Mouse (Mus musculus): ENCODE measurements at regions not wholly inside any gene's neighbourhood (a gene's known extent, or its start where the extent isn't known, plus 50 kb on each side); places are given as distances from the start of the nearest gene placed in this dataset.
A peak's percentile ranks its signal among the peaks of the same experiment; 100 is the strongest.

GRCm38 (mm10) chr2:172773176-172773575 is 166.9 kb downstream of the Bmp7 start:
- no peak overlapping the region for H3K9ac ChIP-seq (ENCODE audit: low read depth, low read length)
- WGBS (ENCODE audit: insufficient replicate concordance) = 2% methylated on average over 2 of the region's 2 CpGs
- H3K4me3 ChIP-seq (ENCODE audit: low read depth, low read length) = no peak overlapping the region
- H3K4me1 ChIP-seq (ENCODE audit: control insufficient read depth, low read depth, low read length) = no peaks in the 10 kb centered on the region
- no peak for ATAC-seq (ENCODE audit: low read depth)
- H3K27ac ChIP-seq (ENCODE audit: low read length) = no peak overlapping the region
- no peak overlapping the region for H3K4me2 ChIP-seq (ENCODE audit: low read depth, low read length)
- H3K27me3 ChIP-seq (ENCODE audit: control insufficient read depth, insufficient read depth, low read depth, low read length) = no peaks in the 10 kb centered on the region
- no peaks in the 10 kb centered on the region for H3K9me3 ChIP-seq (replicated peaks; ENCODE audit: control insufficient read depth, low read length)
- no peaks in the 10 kb centered on the region for H3K36me3 ChIP-seq (ENCODE audit: control insufficient read depth, insufficient read depth)

GRCm38 (mm10) chr2:172776485-172776884 is 163.6 kb downstream of the Bmp7 start:
- no peak overlapping the region for H3K4me3 ChIP-seq (ENCODE audit: low read depth, low read length)
- WGBS (ENCODE audit: insufficient replicate concordance) = 51% methylated on average over 12 of the region's 12 CpGs
- no peak for ATAC-seq (ENCODE audit: low read depth)
- no peaks in the 10 kb centered on the region for H3K36me3 ChIP-seq (ENCODE audit: control insufficient read depth, insufficient read depth)
- no peak overlapping the region for H3K4me2 ChIP-seq (ENCODE audit: low read depth, low read length)
- H3K9ac ChIP-seq (ENCODE audit: low read depth, low read length) = no peak overlapping the region
- H3K27me3 ChIP-seq (ENCODE audit: control insufficient read depth, insufficient read depth, low read depth, low read length) = no peaks in the 10 kb centered on the region
- H3K9me3 ChIP-seq (replicated peaks; ENCODE audit: control insufficient read depth, low read length) = no peaks in the 10 kb centered on the region
- no peak overlapping the region for H3K27ac ChIP-seq (ENCODE audit: low read length)
- no peaks in the 10 kb centered on the region for H3K4me1 ChIP-seq (ENCODE audit: control insufficient read depth, low read depth, low read length)

GRCm38 (mm10) chr2:172777774-172778173 is 162.3 kb downstream of the Bmp7 start:
- Histone ChIP-seq H3K36me3 (ENCODE audit: control insufficient read depth, insufficient read depth) (no peaks in the 10 kb centered on the region), H3K4me1 (ENCODE audit: control insufficient read depth, low read depth, low read length) (no peaks in the 10 kb centered on the region), H3K27me3 (ENCODE audit: control insufficient read depth, insufficient read depth, low read depth, low read length) (no peaks in the 10 kb centered on the region), H3K9ac (ENCODE audit: low read depth, low read length) (no peak overlapping the region), H3K4me3 (ENCODE audit: low read depth, low read length) (no peak overlapping the region), H3K4me2 (ENCODE audit: low read depth, low read length) (no peak overlapping the region), H3K27ac (ENCODE audit: low read length) (no peak overlapping the region), H3K9me3 (replicated peaks; ENCODE audit: control insufficient read depth, low read length) (no peaks in the 10 kb centered on the region)
- ATAC-seq (ENCODE audit: low read depth) = no peak
- 54% methylated on average over 2 of the region's 2 CpGs for WGBS (ENCODE audit: insufficient replicate concordance)

GRCm38 (mm10) chr2:172779096-172779495 is 161.0 kb downstream of the Bmp7 start:
- Histone ChIP-seq H3K4me3 (ENCODE audit: low read depth, low read length) (no peak overlapping the region), H3K27ac (ENCODE audit: low read length) (no peak overlapping the region), H3K4me1 (ENCODE audit: control insufficient read depth, low read depth, low read length) (no peaks in the 10 kb centered on the region), H3K4me2 (ENCODE audit: low read depth, low read length) (no peak overlapping the region), H3K9me3 (replicated peaks; ENCODE audit: control insufficient read depth, low read length) (peaks cover 6% of the 10 kb centered on the region), H3K36me3 (ENCODE audit: control insufficient read depth, insufficient read depth) (no peaks in the 10 kb centered on the region), H3K27me3 (ENCODE audit: control insufficient read depth, insufficient read depth, low read depth, low read length) (no peaks in the 10 kb centered on the region), H3K9ac (ENCODE audit: low read depth, low read length) (no peak overlapping the region)
- 28% methylated on average over 5 of the region's 5 CpGs for WGBS (ENCODE audit: insufficient replicate concordance)
- ATAC-seq (ENCODE audit: low read depth) = no peak

GRCm38 (mm10) chr2:172782686-172783085 is 157.4 kb downstream of the Bmp7 start:
- Histone ChIP-seq H3K4me3 (ENCODE audit: low read depth, low read length) (no peak overlapping the region), H3K27ac (ENCODE audit: low read length) (no peak overlapping the region), H3K36me3 (ENCODE audit: control insufficient read depth, insufficient read depth) (no peaks in the 10 kb centered on the region), H3K4me1 (ENCODE audit: control insufficient read depth, low read depth, low read length) (no peaks in the 10 kb centered on the region), H3K9ac (ENCODE audit: low read depth, low read length) (no peak overlapping the region), H3K9me3 (replicated peaks; ENCODE audit: control insufficient read depth, low read length) (peaks cover 6% of the 10 kb centered on the region), H3K27me3 (ENCODE audit: control insufficient read depth, insufficient read depth, low read depth, low read length) (peaks cover 8% of the 10 kb centered on the region; the same call in 1 of the 2 replicates), H3K4me2 (ENCODE audit: low read depth, low read length) (no peak overlapping the region)
- no peak for ATAC-seq (ENCODE audit: low read depth)
- WGBS (ENCODE audit: insufficient replicate concordance) = 61% methylated on average over 10 of the region's 10 CpGs

- no peak overlapping the region for H3K4me3 ChIP-seq (ENCODE audit: low read depth, low read length)
- H3K27me3 ChIP-seq (ENCODE audit: control insufficient read depth, insufficient read depth, low read depth, low read length) = peaks cover 20% of the 10 kb centered on the region
- H3K4me2 ChIP-seq (ENCODE audit: low read depth, low read length) = no peak overlapping the region
- H3K9ac ChIP-seq (ENCODE audit: low read depth, low read length) = no peak overlapping the region
- no peaks in the 10 kb centered on the region for H3K36me3 ChIP-seq (ENCODE audit: control insufficient read depth, insufficient read depth)
- H3K4me1 ChIP-seq (ENCODE audit: control insufficient read depth, low read depth, low read length) = no peaks in the 10 kb centered on the region
- H3K9me3 ChIP-seq (replicated peaks; ENCODE audit: control insufficient read depth, low read length) = peaks cover 6% of the 10 kb centered on the region
- no peak for ATAC-seq (ENCODE audit: low read depth)
- no peak overlapping the region for H3K27ac ChIP-seq (ENCODE audit: low read length)
- 0% methylated on average over 2 of the region's 2 CpGs for WGBS (ENCODE audit: insufficient replicate concordance)
Observed at GRCm38 (mm10) chr2:172786297-172786696, 153.8 kb downstream of the Bmp7 start.

- Histone ChIP-seq H3K36me3 (ENCODE audit: control insufficient read depth, insufficient read depth) (no peaks in the 10 kb centered on the region), H3K4me2 (ENCODE audit: low read depth, low read length) (peak overlapping the region; percentile 34), H3K27me3 (ENCODE audit: control insufficient read depth, insufficient read depth, low read depth, low read length) (peaks cover 20% of the 10 kb centered on the region), H3K4me1 (ENCODE audit: control insufficient read depth, low read depth, low read length) (no peaks in the 10 kb centered on the region), H3K9ac (ENCODE audit: low read depth, low read length) (no peak overlapping the region), H3K4me3 (ENCODE audit: low read depth, low read length) (peak overlapping the region; percentile 26), H3K27ac (ENCODE audit: low read length) (no peak overlapping the region), H3K9me3 (replicated peaks; ENCODE audit: control insufficient read depth, low read length) (peaks cover 6% of the 10 kb centered on the region)
- no peak for ATAC-seq (ENCODE audit: low read depth)
- WGBS (ENCODE audit: insufficient replicate concordance) = 19% methylated on average over 30 of the region's 30 CpGs
Observed at GRCm38 (mm10) chr2:172787203-172787944, 152.7 kb downstream of the Bmp7 start.

GRCm38 (mm10) chr2:172789260-172789659 is 150.9 kb downstream of the Bmp7 start:
- WGBS (ENCODE audit: insufficient replicate concordance) = 19% methylated on average over 10 of the region's 10 CpGs
- Histone ChIP-seq H3K9me3 (replicated peaks; ENCODE audit: control insufficient read depth, low read length) (no peaks in the 10 kb centered on the region), H3K27me3 (ENCODE audit: control insufficient read depth, insufficient read depth, low read depth, low read length) (peaks cover 20% of the 10 kb centered on the region), H3K9ac (ENCODE audit: low read depth, low read length) (no peak overlapping the region), H3K27ac (ENCODE audit: low read length) (no peak overlapping the region), H3K36me3 (ENCODE audit: control insufficient read depth, insufficient read depth) (no peaks in the 10 kb centered on the region), H3K4me1 (ENCODE audit: control insufficient read depth, low read depth, low read length) (no peaks in the 10 kb centered on the region), H3K4me3 (ENCODE audit: low read depth, low read length) (no peak overlapping the region), H3K4me2 (ENCODE audit: low read depth, low read length) (no peak overlapping the region)
- no peak for ATAC-seq (ENCODE audit: low read depth)

GRCm38 (mm10) chr2:172792555-172792954 is 147.6 kb downstream of the Bmp7 start:
- Histone ChIP-seq H3K27ac (ENCODE audit: low read length) (no peak overlapping the region), H3K27me3 (ENCODE audit: control insufficient read depth, insufficient read depth, low read depth, low read length) (peaks cover 13% of the 10 kb centered on the region)

More at GRCm38 (mm10) chr2:172792555-172792954, 147.6 kb downstream of the Bmp7 start:
- 60% methylated on average over 10 of the region's 10 CpGs for WGBS (ENCODE audit: insufficient replicate concordance)
- no peaks in the 10 kb centered on the region for H3K36me3 ChIP-seq (ENCODE audit: control insufficient read depth, insufficient read depth)
- H3K9ac ChIP-seq (ENCODE audit: low read depth, low read length) = no peak overlapping the region
- H3K4me1 ChIP-seq (ENCODE audit: control insufficient read depth, low read depth, low read length) = no peaks in the 10 kb centered on the region
- H3K9me3 ChIP-seq (replicated peaks; ENCODE audit: control insufficient read depth, low read length) = no peaks in the 10 kb centered on the region
- no peak overlapping the region for H3K4me3 ChIP-seq (ENCODE audit: low read depth, low read length)
- H3K4me2 ChIP-seq (ENCODE audit: low read depth, low read length) = no peak overlapping the region
- no peak for ATAC-seq (ENCODE audit: low read depth)
